Mouse (Mus musculus) neural tube, embryonic 13.5 days (tissue): ENCODE data around the gene Mks1. TPM values are rescaled to one million over a fixed set of nuclear protein-coding genes. Genes with fewer than 3 reads are reported as not detected.

Source experiments
- ATAC-seq: fragments of 200-750 bp; cut with Nextera tagmentation; 2 replicates; pipeline ENCODE4 v1.8.0; 2017; ENCODE audit warnings: low read depth, mild to moderate bottlenecking, moderate TSS enrichment, moderate library complexity
- H3K27ac ChIP-seq: fragments of 300-500 bp; sonication (generic); replicated peaks from 2 replicates; pipeline ENCODE4 v1.5.1; 2015; ENCODE audit warnings: moderate library complexity, mild to moderate bottlenecking, inconsistent platforms
- H3K27me3 ChIP-seq: fragments of 300-500 bp; sonication (generic); 2 replicates; pipeline ENCODE4 v1.6.1; 2015; ENCODE audit warnings: mild to moderate bottlenecking, inconsistent platforms
- H3K36me3 ChIP-seq: fragments of 300-500 bp; sonication (generic); 2 replicates; pipeline ENCODE4 v1.6.1; 2015; ENCODE audit warnings: mild to moderate bottlenecking, inconsistent platforms
- H3K4me1 ChIP-seq: fragments of 300-500 bp; sonication (generic); replicated peaks from 2 replicates; pipeline ENCODE4 v1.6.1; 2015; ENCODE audit warnings: inconsistent platforms
- H3K4me2 ChIP-seq: fragments of 300-500 bp; sonication (generic); 2 replicates; pipeline ENCODE4 v1.6.1; 2015; ENCODE audit warnings: inconsistent platforms, mild to moderate bottlenecking, moderate library complexity
- H3K4me3 ChIP-seq: fragments of 300-500 bp; sonication (generic); 2 replicates; pipeline ENCODE4 v1.5.1; 2015; ENCODE audit warnings: mild to moderate bottlenecking, inconsistent platforms
- H3K9ac ChIP-seq: fragments of 300-500 bp; sonication (generic); 2 replicates; pipeline ENCODE4 v1.6.1; 2015; ENCODE audit warnings: moderate library complexity, mild to moderate bottlenecking, inconsistent platforms
- H3K9me3 ChIP-seq: fragments of 300-500 bp; sonication (generic); 2 replicates; pipeline ENCODE4 v1.6.1; 2016; ENCODE audit warnings: inconsistent platforms
- WGBS: fragments of 180-500 bp; shearing (Covaris S2); methylation state at CpG from one replicate; pipeline ENCODE4 v1.1.7; 2015; 5-methylcytosine and 5-hydroxymethylcytosine counted together
- polyA plus RNA-seq: library from polyadenylated mRNA; unstranded; fragments of >200 nt; fragmentation: Nextera tagmentation; extraction: Ambion mirVana; gene quantifications from 2 replicates; pipeline ENCODE4 v1.2.1, GENCODE M21; 2015

The Mks1 gene
- polyA plus RNA-seq, 1 experiment from 2014 or later: 12.7 TPM

- Histone ChIP-seq H3K4me3 (no peak overlapping the region), H3K27me3 (no peaks in the 10 kb centered on the region), H3K9ac (no peak overlapping the region), H3K27ac (no peak overlapping the region), H3K36me3 (no peaks in the 10 kb centered on the region), H3K4me2 (no peak overlapping the region), H3K9me3 (no peaks in the 10 kb centered on the region), H3K4me1 (peaks cover 7% of the 10 kb centered on the region)
- 51% methylated on average over 5 of the region's 5 CpGs for WGBS
- no peak for ATAC-seq
These were observed 30.5 kb downstream of the Mks1 start for GRCm38 (mm10) chr11:87883493-87883892.

- no peak overlapping the region for H3K4me2 ChIP-seq
- H3K27ac ChIP-seq: no peak overlapping the region
- H3K4me1 ChIP-seq: peaks cover 6% of the 10 kb centered on the region
- no peaks in the 10 kb centered on the region for H3K27me3 ChIP-seq
- no peak overlapping the region for H3K4me3 ChIP-seq
- no peak overlapping the region for H3K9ac ChIP-seq
- no peaks in the 10 kb centered on the region for H3K36me3 ChIP-seq
- ATAC-seq: no peak
- H3K9me3 ChIP-seq: no peaks in the 10 kb centered on the region
- 75% methylated on average over 5 of the region's 5 CpGs for WGBS
These were observed 31.8 kb downstream of the Mks1 start for GRCm38 (mm10) chr11:87884856-87885255.

GRCm38 (mm10) chr11:87892168-87892567 is 39.2 kb downstream of the Mks1 start, which contains the start of gene Olfr462:
Gene Olfr462, minus strand, starts transcription at chr11:87892268.
- H3K36me3 ChIP-seq: no peaks in the 10 kb centered on the region
- no peak for ATAC-seq
- no peaks in the 10 kb centered on the region for H3K9me3 ChIP-seq
- no peak within 1 kb of the TSS for H3K4me3 ChIP-seq
- no peak within 1 kb of the TSS for H3K9ac ChIP-seq
- 91% methylated on average over 6 of the region's 6 CpGs for WGBS
- no peaks in the 10 kb centered on the region for H3K27me3 ChIP-seq
- H3K4me1 ChIP-seq: no peaks in the 10 kb centered on the region
- no peak within 1 kb of the TSS for H3K27ac ChIP-seq
- no peak within 1 kb of the TSS for H3K4me2 ChIP-seq

GRCm38 (mm10) chr11:87897287-87897686 is 44.3 kb downstream of the Mks1 start, which contains the start of gene Olfr463:
Gene Olfr463, minus strand, starts transcription at chr11:87897387.
- H3K36me3 ChIP-seq: no peaks in the 10 kb centered on the region
- 0 out of 2 replicates have a peak, but pooled peaks cover 3% of the 10 kb centered on the region for H3K27me3 ChIP-seq
- no peak within 1 kb of the TSS for H3K4me3 ChIP-seq
- no peak within 1 kb of the TSS for H3K4me2 ChIP-seq
- no peaks in the 10 kb centered on the region for H3K9me3 ChIP-seq
- ATAC-seq: no peak
- H3K9ac ChIP-seq: no peak within 1 kb of the TSS
- no peak within 1 kb of the TSS for H3K27ac ChIP-seq
- no peaks in the 10 kb centered on the region for H3K4me1 ChIP-seq

GRCm38 (mm10) chr11:87904331-87904730 is 51.3 kb downstream of the Mks1 start:
- no peaks in the 10 kb centered on the region for H3K27me3 ChIP-seq
- no peaks in the 10 kb centered on the region for H3K9me3 ChIP-seq
- no peak overlapping the region for H3K27ac ChIP-seq
- H3K4me2 ChIP-seq: no peak overlapping the region
- no peaks in the 10 kb centered on the region for H3K4me1 ChIP-seq
- ATAC-seq: no peak
- WGBS: 78% methylated on average over 3 of the region's 3 CpGs
- H3K9ac ChIP-seq: no peak overlapping the region
- H3K36me3 ChIP-seq: no peaks in the 10 kb centered on the region
- no peak overlapping the region for H3K4me3 ChIP-seq

Other genes starting within 250 kb of the Mks1 start
- 0.59 and 0.63 TPM in 2 replicates for gene Hsf5, start 236.1 kb upstream of the Mks1 start, polyA plus RNA-seq
- gene Rnf43, start 190.5 kb upstream of the Mks1 start, polyA plus RNA-seq: 0.59 and 0.68 TPM in 2 replicates
- gene Supt4a, start 115.7 kb upstream of the Mks1 start, polyA plus RNA-seq: 165 and 166 TPM in 2 replicates
- gene Tspoap1, start 92.7 kb upstream of the Mks1 start, polyA plus RNA-seq: 24.9 and 27.0 TPM in 2 replicates
- gene Mpo, start 59.6 kb upstream of the Mks1 start, polyA plus RNA-seq: 1.2 and 1.5 TPM in 2 replicates
- gene Lpo, start 24.9 kb upstream of the Mks1 start, polyA plus RNA-seq: 0.18 and 0.39 TPM in 2 replicates
- 0.10 TPM in 1 of 2 replicates, not detected in the other for gene Epx, start 22.3 kb downstream of the Mks1 start, polyA plus RNA-seq
- not detected in 2 replicates for gene Olfr462, start 39.1 kb downstream of the Mks1 start, polyA plus RNA-seq
- not detected in 2 replicates for gene Olfr463, start 44.2 kb downstream of the Mks1 start, polyA plus RNA-seq
- 0.08 TPM in 1 of 2 replicates, not detected in the other for gene Olfr464, start 67.8 kb downstream of the Mks1 start, polyA plus RNA-seq
- 49.1 and 51.2 TPM in 2 replicates for gene Dynll2, start 134.3 kb downstream of the Mks1 start, polyA plus RNA-seq
- 281 and 354 TPM in 2 replicates for gene Srsf1, start 194.2 kb downstream of the Mks1 start, polyA plus RNA-seq
- gene Vezf1, start 215.1 kb downstream of the Mks1 start, polyA plus RNA-seq: 53.9 and 62.8 TPM in 2 replicates
- 51.3 and 59.1 TPM in 2 replicates for gene Cuedc1, start 244.8 kb downstream of the Mks1 start, polyA plus RNA-seq